Mouse (Mus musculus): ENCODE data around the gene Acer1. TPM values are rescaled to one million over a fixed set of nuclear protein-coding genes. Genes with fewer than 3 reads are reported as not detected.
A peak's percentile ranks its signal among the peaks of the same experiment; 100 is the strongest.

Gene Acer1
- total RNA-seq, 1 experiment, result 0.54 TPM

- Histone ChIP-seq H3K27ac (ENCODE audit: insufficient read depth, low read depth, low read length, poor library complexity, severe bottlenecking) (no peak overlapping the region), H3K4me3 (ENCODE audit: insufficient read depth in 1 of 2, low read depth in 1 of 2, low read length in 2 of 2, poor library complexity in 1 of 2, severe bottlenecking in 1 of 2) (no peak overlapping the region), H3K9me3 (ENCODE audit: control insufficient read depth, insufficient read depth, low read depth, low read length) (no peaks in the 10 kb centered on the region), H3K36me3 (ENCODE audit: control insufficient read depth, insufficient read depth, low read length, poor library complexity, severe bottlenecking) (no peaks in the 10 kb centered on the region), H3K4me1 (ENCODE audit: control insufficient read depth in 2 of 2, insufficient read depth in 2 of 2, low read length in 2 of 2, poor library complexity in 1 of 2) (peaks cover 2 to 9% of the 10 kb centered on the region in 2 experiments; a peak in 2 of 4 replicates), H3K9ac (ENCODE audit: insufficient read depth, low read depth, low read length, poor library complexity, severe bottlenecking) (no peak overlapping the region)
- no peak for DNase-seq (ENCODE audit: low read depth, low spot score)
- in situ Hi-C loops (cut with MboI; ENCODE audit: low sequenced_read_pairs in 2 of 2, unreplicated experiment in 2 of 2), result loop anchor here in 1 of 2 experiments (10.0 kb wide), 1 partner anchor 132 kb away; no protein-coding TSS in a partner anchor
- TF ChIP-seq ZC3H11A (IDR thresholded peaks at IDR 0.05; ENCODE audit: borderline replicate concordance, low read depth, low read length), result no peak
- no peak for TF ChIP-seq HCFC1 (IDR thresholded peaks at IDR 0.05; ENCODE audit: borderline replicate concordance, insufficient read depth, low read length)
- no peak for TF ChIP-seq CHD2 (IDR thresholded peaks at IDR 0.05; ENCODE audit: low read depth, low read length)
- no peak for TF ChIP-seq MAFK (IDR thresholded peaks at IDR 0.05; ENCODE audit: insufficient read depth, low read depth, low read length)
- TF ChIP-seq ZNF384 (IDR thresholded peaks at IDR 0.05; ENCODE audit: low read depth, low read length), result no peak
Observed at GRCm38 (mm10) chr17:56936731-56937130, 45.2 kb downstream of the Acer1 start.

- peak within 1 kb of the TSS; percentile 48 for H3K27ac ChIP-seq (ENCODE audit: insufficient read depth, low read depth, low read length, poor library complexity, severe bottlenecking)
- H3K4me3 ChIP-seq (ENCODE audit: insufficient read depth in 1 of 2, low read depth in 1 of 2, low read length in 2 of 2, poor library complexity in 1 of 2, severe bottlenecking in 1 of 2), result peak within 1 kb of the TSS; percentile 81 to 94
- TF ChIP-seq ZC3H11A (IDR thresholded peaks at IDR 0.05; ENCODE audit: borderline replicate concordance, low read depth, low read length) (peak; percentile 79), MAFK (IDR thresholded peaks at IDR 0.05; ENCODE audit: insufficient read depth, low read depth, low read length) (no peak), ZNF384 (IDR thresholded peaks at IDR 0.05; ENCODE audit: low read depth, low read length) (peak; percentile 85), CHD2 (IDR thresholded peaks at IDR 0.05; ENCODE audit: low read depth, low read length) (0 out of 2 replicates have a peak, but pooled peaks have one; percentile 6), HCFC1 (IDR thresholded peaks at IDR 0.05; ENCODE audit: borderline replicate concordance, insufficient read depth, low read length) (0 out of 2 replicates have a peak, but pooled peaks have one; percentile 70)
- H3K4me1 ChIP-seq (ENCODE audit: control insufficient read depth in 2 of 2, insufficient read depth in 2 of 2, low read length in 2 of 2, poor library complexity in 1 of 2), result peaks cover 2 to 9% of the 10 kb centered on the region in 2 experiments; a peak in 2 of 4 replicates
- no peaks in the 10 kb centered on the region for H3K9me3 ChIP-seq (ENCODE audit: control insufficient read depth, insufficient read depth, low read depth, low read length)
- no peaks in the 10 kb centered on the region for H3K36me3 ChIP-seq (ENCODE audit: control insufficient read depth, insufficient read depth, low read length, poor library complexity, severe bottlenecking)
- H3K9ac ChIP-seq (ENCODE audit: insufficient read depth, low read depth, low read length, poor library complexity, severe bottlenecking), result peak within 1 kb of the TSS; percentile 89
- in situ Hi-C loops (cut with MboI; ENCODE audit: low sequenced_read_pairs in 2 of 2, unreplicated experiment in 2 of 2), result loop anchor here in 1 of 2 experiments (10.0 kb wide), 1 partner anchor 131 kb away; no protein-coding TSS in a partner anchor
- peak; percentile 97 for DNase-seq (ENCODE audit: low read depth, low spot score)
Observed at GRCm38 (mm10) chr17:56935363-56936131, 46.4 kb downstream of the Acer1 start, which contains the start of gene Mllt1. Mllt1 (minus strand) TSS chr17:56935415.

- in situ Hi-C loops (cut with MboI; ENCODE audit: low sequenced_read_pairs in 2 of 2, unreplicated experiment in 2 of 2), result loop anchor here in 1 of 2 experiments (10.0 kb wide), 1 partner anchor 130 kb away; no protein-coding TSS in a partner anchor
- Histone ChIP-seq H3K4me1 (ENCODE audit: control insufficient read depth in 2 of 2, insufficient read depth in 2 of 2, low read length in 2 of 2, poor library complexity in 1 of 2) (peaks cover 2 to 9% of the 10 kb centered on the region in 2 experiments; a peak in 2 of 4 replicates), H3K27ac (ENCODE audit: insufficient read depth, low read depth, low read length, poor library complexity, severe bottlenecking) (peak overlapping the region; percentile 48), H3K9ac (ENCODE audit: insufficient read depth, low read depth, low read length, poor library complexity, severe bottlenecking) (peak overlapping the region; percentile 89), H3K4me3 (ENCODE audit: insufficient read depth in 1 of 2, low read depth in 1 of 2, low read length in 2 of 2, poor library complexity in 1 of 2, severe bottlenecking in 1 of 2) (peak overlapping the region; percentile 81 to 94), H3K36me3 (ENCODE audit: control insufficient read depth, insufficient read depth, low read length, poor library complexity, severe bottlenecking) (no peaks in the 10 kb centered on the region; the same call in 1 of the 2 replicates), H3K9me3 (ENCODE audit: control insufficient read depth, insufficient read depth, low read depth, low read length) (no peaks in the 10 kb centered on the region)
- no peak for DNase-seq (ENCODE audit: low read depth, low spot score)
- TF ChIP-seq ZNF384 (IDR thresholded peaks at IDR 0.05; ENCODE audit: low read depth, low read length) (no peak), HCFC1 (IDR thresholded peaks at IDR 0.05; ENCODE audit: borderline replicate concordance, insufficient read depth, low read length) (no peak), ZC3H11A (IDR thresholded peaks at IDR 0.05; ENCODE audit: borderline replicate concordance, low read depth, low read length) (no peak), CHD2 (IDR thresholded peaks at IDR 0.05; ENCODE audit: low read depth, low read length) (no peak), MAFK (IDR thresholded peaks at IDR 0.05; ENCODE audit: insufficient read depth, low read depth, low read length) (no peak)
Observed at GRCm38 (mm10) chr17:56934545-56935330, 47.2 kb downstream of the Acer1 start.

- Histone ChIP-seq H3K4me1 (ENCODE audit: control insufficient read depth in 2 of 2, insufficient read depth in 2 of 2, low read length in 2 of 2, poor library complexity in 1 of 2) (peaks cover 8 to 14% of the 10 kb centered on the region in 2 experiments; a peak in 3 of 4 replicates), H3K9ac (ENCODE audit: insufficient read depth, low read depth, low read length, poor library complexity, severe bottlenecking) (no peak overlapping the region), H3K4me3 (ENCODE audit: insufficient read depth in 1 of 2, low read depth in 1 of 2, low read length in 2 of 2, poor library complexity in 1 of 2, severe bottlenecking in 1 of 2) (no peak overlapping the region), H3K9me3 (ENCODE audit: control insufficient read depth, insufficient read depth, low read depth, low read length) (no peaks in the 10 kb centered on the region), H3K36me3 (ENCODE audit: control insufficient read depth, insufficient read depth, low read length, poor library complexity, severe bottlenecking) (no peaks in the 10 kb centered on the region; the same call in 1 of the 2 replicates), H3K27ac (ENCODE audit: insufficient read depth, low read depth, low read length, poor library complexity, severe bottlenecking) (no peak overlapping the region)
- no peak for DNase-seq (ENCODE audit: low read depth, low spot score)
- in situ Hi-C loops (cut with MboI; ENCODE audit: low sequenced_read_pairs in 2 of 2, unreplicated experiment in 2 of 2), result loop anchor here in 1 of 2 experiments (10.0 kb wide), 1 partner anchor 129 kb away; no protein-coding TSS in a partner anchor
- TF ChIP-seq ZC3H11A (IDR thresholded peaks at IDR 0.05; ENCODE audit: borderline replicate concordance, low read depth, low read length) (no peak), MAFK (IDR thresholded peaks at IDR 0.05; ENCODE audit: insufficient read depth, low read depth, low read length) (no peak)
Observed at GRCm38 (mm10) chr17:56933395-56933794, 48.5 kb downstream of the Acer1 start.

Measured in ES-E14 (cell line).